Mouse (Mus musculus) bone marrow, adult 2 months (tissue): Measurements from ENCODE around the gene Rtn3.

ENCODE experiments used
- CTCF ChIP-seq: fragments of 200-500 bp; IDR thresholded peaks from 2 replicates; pipeline ENCODE4 v1.5.1; 2011; ENCODE audit warnings: low read length, control low read depth; ENCODE audit not compliant: control insufficient read depth, insufficient read depth
- POLR2A ChIP-seq: fragments of 200-500 bp; IDR thresholded peaks from 2 replicates; pipeline ENCODE4 v1.6.1; 2011; ENCODE audit warnings: low read depth, mild to moderate bottlenecking, control low read depth, low read length, borderline replicate concordance; ENCODE audit not compliant: control insufficient read depth

GRCm38 (mm10) chr19:7421602-7422591 lies 61.2 kb downstream of the Rtn3 start:
- TF ChIP-seq POLR2A (no peak), CTCF (no peak)
